Mouse (Mus musculus) myocyte (in vitro differentiated cells): ENCODE measurements around the gene Nme3.

Experiments
- E2F4 ChIP-seq: IDR thresholded peaks from one replicate; pipeline ENCODE4 v1.6.1; 2011; ENCODE audit warnings: mild to moderate bottlenecking, control low read depth, moderate library complexity; ENCODE audit not compliant: insufficient read depth
- MAX ChIP-seq: IDR thresholded peaks from one replicate; pipeline ENCODE4 v1.6.1; 2011; ENCODE audit warnings: low read depth, mild to moderate bottlenecking, control low read depth
- MYOD1 ChIP-seq, 3 experiments: IDR thresholded peaks; one replicate each; pipeline ENCODE4 v1.6.1; 2011; ENCODE audit warnings: control low read depth in 2 of 3, low read depth in 2 of 3, mild to moderate bottlenecking in 2 of 3, moderate library complexity in 1 of 3; ENCODE audit not compliant: insufficient read length in 2 of 3, control insufficient read depth in 1 of 3
- POLR2A ChIP-seq: IDR thresholded peaks from one replicate; pipeline ENCODE4 v1.6.1; 2011; ENCODE audit warnings: low read depth, mild to moderate bottlenecking, control low read depth, moderate library complexity; ENCODE audit not compliant: insufficient read length
- SRF ChIP-seq: IDR thresholded peaks from one replicate; pipeline ENCODE4 v1.6.1; 2011; ENCODE audit warnings: low read depth; ENCODE audit not compliant: control insufficient read depth, insufficient read length
- TCF12 ChIP-seq: IDR thresholded peaks from one replicate; pipeline ENCODE4 v1.6.1; 2011; ENCODE audit warnings: mild to moderate bottlenecking, control low read depth; ENCODE audit not compliant: poor library complexity, insufficient read depth, severe bottlenecking
- USF1 ChIP-seq: IDR thresholded peaks from one replicate; pipeline ENCODE4 v1.6.1; 2011; ENCODE audit warnings: low read depth, mild to moderate bottlenecking, control low read depth, moderate library complexity

GRCm38 (mm10) chr17:24848600-24849031, 47.7 kb upstream of the Nme3 start:
- no peak for TF ChIP-seq POLR2A
- no peak for TF ChIP-seq MAX
- TF ChIP-seq USF1, result no peak
- no peak for TF ChIP-seq MYOD1 (IDR thresholded peaks at IDR 0.05; ENCODE audit: control insufficient read depth in 1 of 3, insufficient read length in 2 of 3, low read depth in 2 of 3)
- no peak for TF ChIP-seq TCF12
- no peak for TF ChIP-seq SRF
- TF ChIP-seq E2F4, result no peak
